Mouse (Mus musculus) ES-Bruce4 (cell line): ENCODE data around the gene Nfya.

Source experiments
- CTCF ChIP-seq: IDR thresholded peaks from one replicate; pipeline ENCODE4 v1.8.1; 2011; ENCODE audit warnings: low read depth, low read length
- EP300 ChIP-seq: IDR thresholded peaks from 2 replicates; pipeline ENCODE4 v1.6.1; 2011; ENCODE audit warnings: low read depth, low read length; ENCODE audit not compliant: insufficient read depth
- POLR2A ChIP-seq: IDR thresholded peaks from one replicate; pipeline ENCODE4 v1.8.1; 2011; ENCODE audit warnings: low read length; ENCODE audit not compliant: insufficient read depth

- TF ChIP-seq EP300 = no peak
- no peak for TF ChIP-seq CTCF
- no peak for TF ChIP-seq POLR2A
These were observed 47.4 kb downstream of the Nfya start for GRCm38 (mm10) chr17:48362346-48362745.
